Mouse (Mus musculus) bone marrow, adult 2 months (tissue): ENCODE measurements around the gene Rbm20.

Experiments
- CTCF ChIP-seq: fragments of 200-500 bp; IDR thresholded peaks from 2 replicates; pipeline ENCODE4 v1.5.1; 2011; ENCODE audit warnings: low read length, control low read depth; ENCODE audit not compliant: control insufficient read depth, insufficient read depth
- POLR2A ChIP-seq: fragments of 200-500 bp; IDR thresholded peaks from 2 replicates; pipeline ENCODE4 v1.6.1; 2011; ENCODE audit warnings: low read depth, mild to moderate bottlenecking, control low read depth, low read length, borderline replicate concordance; ENCODE audit not compliant: control insufficient read depth

GRCm38 (mm10) chr19:53816242-53816641 lies 139.1 kb downstream of the Rbm20 start:
- TF ChIP-seq CTCF (no peak), POLR2A (no peak)
